Mouse (Mus musculus) kidney, adult 2 months (tissue): ENCODE data around the gene Casc3.

ENCODE experiments used
- CTCF ChIP-seq: fragments of 200-500 bp; conservative IDR thresholded peaks from 2 replicates; pipeline ENCODE4 v1.5.1; 2011; ENCODE audit warnings: low read depth, mild to moderate bottlenecking, control low read depth, low read length, moderate library complexity, mixed read lengths; ENCODE audit not compliant: insufficient read depth, insufficient read length
- POLR2A ChIP-seq: fragments of 200-500 bp; IDR thresholded peaks from one replicate; pipeline ENCODE4 v1.6.1; 2011; ENCODE audit warnings: low read depth, low read length, control low read depth

DNA sequence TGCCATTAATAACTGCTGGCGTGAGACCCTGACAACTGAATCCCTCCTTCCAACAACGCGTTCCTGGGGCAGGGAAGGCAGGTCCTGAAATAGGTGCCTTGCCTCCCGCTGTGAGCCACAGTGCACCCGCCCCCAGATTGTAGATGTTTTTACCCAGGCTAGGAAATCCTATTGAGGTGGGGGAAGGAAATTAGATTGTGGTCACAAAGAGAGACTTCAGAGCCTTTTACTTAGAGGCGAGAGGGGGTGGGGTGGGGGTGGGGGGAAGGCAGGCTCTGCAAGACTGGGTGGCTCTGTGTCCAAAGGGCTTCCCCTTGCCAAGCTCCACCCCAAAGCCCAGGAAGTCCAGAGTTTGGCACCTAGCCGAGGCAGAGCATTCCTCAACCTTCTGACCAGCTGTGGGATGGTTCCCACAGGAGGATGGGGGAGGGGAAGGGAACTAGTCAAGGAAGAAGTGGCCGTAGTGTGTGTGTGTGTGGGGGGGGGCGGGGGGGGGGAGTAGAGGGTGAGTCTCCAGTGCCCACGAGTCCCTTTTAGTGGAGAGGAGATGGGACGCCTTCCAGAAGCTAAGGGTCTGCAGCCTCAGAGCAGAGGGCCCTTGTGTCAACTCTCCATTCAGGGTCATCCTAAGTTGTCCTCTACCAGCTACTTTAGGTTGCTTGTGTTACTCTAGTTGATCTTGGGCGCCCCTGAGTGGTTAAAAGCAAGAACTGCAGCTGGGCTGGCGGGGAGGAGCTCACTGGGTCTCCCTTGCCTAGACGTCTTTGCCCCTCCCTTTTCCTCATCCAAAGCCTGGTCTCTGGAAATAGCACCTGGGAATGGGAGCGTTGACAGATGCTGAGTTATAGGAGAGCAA is 18.1 kb upstream of the Casc3 start:
- TF ChIP-seq CTCF (peak; percentile 84), POLR2A (no peak)
